Mouse (Mus musculus): ENCODE measurements around the gene Kank1. TPM values are rescaled to one million over a fixed set of nuclear protein-coding genes. Genes with fewer than 3 reads are reported as not detected.
A peak's percentile ranks its signal among the peaks of the same experiment; 100 is the strongest.

The Kank1 gene
- polyA plus RNA-seq, 1 experiment from 2014 or later = 8.3 TPM

DNA sequence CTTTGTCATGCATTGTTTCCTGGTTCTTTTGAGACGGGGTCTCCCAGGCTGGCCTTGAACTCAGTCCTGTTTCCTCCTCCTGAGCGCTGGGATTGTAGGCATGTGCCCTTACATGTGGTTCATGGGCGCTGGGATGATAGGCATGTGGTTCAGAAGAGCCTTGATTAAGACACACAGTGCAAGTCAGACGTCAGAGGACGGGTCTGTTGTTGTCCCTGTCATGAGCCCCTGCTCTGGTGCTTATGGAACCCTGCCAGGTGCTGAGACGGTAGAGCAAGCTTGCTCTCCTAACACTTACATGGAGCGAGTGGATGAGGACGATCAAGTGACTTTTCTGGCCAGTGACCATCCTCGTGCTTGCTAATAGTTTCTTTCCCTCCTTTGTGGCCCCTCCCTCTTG, 143.9 kb downstream of the Kank1 start:
- no peaks in the 10 kb centered on the region; the same call in 1 of the 2 replicates for H3K4me1 ChIP-seq (ENCODE audit: control insufficient read depth, low read depth, low read length)
- no peak for ATAC-seq (ENCODE audit: low read depth)
- 69% methylated on average over 9 of the region's 9 CpGs for WGBS (ENCODE audit: insufficient replicate concordance)
- H3K9me3 ChIP-seq (replicated peaks; ENCODE audit: control insufficient read depth, low read length) = no peaks in the 10 kb centered on the region
- H3K27ac ChIP-seq (ENCODE audit: low read length) = no peak overlapping the region
- H3K27me3 ChIP-seq (ENCODE audit: control insufficient read depth, insufficient read depth, low read depth, low read length) = no peaks in the 10 kb centered on the region
- H3K4me3 ChIP-seq (ENCODE audit: low read depth, low read length) = no peak overlapping the region
- H3K4me2 ChIP-seq (ENCODE audit: low read depth, low read length) = no peak overlapping the region
- H3K36me3 ChIP-seq (ENCODE audit: control insufficient read depth, insufficient read depth) = no peaks in the 10 kb centered on the region
- no peak overlapping the region for H3K9ac ChIP-seq (ENCODE audit: low read depth, low read length)

DNA sequence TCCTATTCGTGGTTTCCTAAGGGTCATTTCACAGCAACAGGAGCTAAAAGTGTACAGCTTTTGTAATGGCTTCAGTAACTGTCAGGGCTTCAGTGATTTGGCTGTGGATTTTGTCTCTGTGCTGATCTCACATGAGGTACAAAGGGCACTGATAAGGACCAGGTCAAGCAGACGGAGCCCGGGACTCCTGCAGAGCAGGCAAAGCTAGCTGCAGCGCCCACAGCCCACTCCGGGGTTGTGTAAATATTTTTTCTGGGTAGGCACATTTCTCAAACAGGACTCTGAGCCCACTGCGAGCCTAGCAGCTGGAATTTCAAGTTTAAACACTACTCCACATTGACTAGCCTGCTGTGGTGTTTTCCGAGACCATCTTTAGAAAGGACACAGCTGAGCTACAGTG, 145.2 kb downstream of the Kank1 start:
- H3K36me3 ChIP-seq (ENCODE audit: control insufficient read depth, insufficient read depth) = no peaks in the 10 kb centered on the region
- H3K4me1 ChIP-seq (ENCODE audit: control insufficient read depth, low read depth, low read length) = peaks cover 6% of the 10 kb centered on the region
- peak; percentile 94 for ATAC-seq (ENCODE audit: low read depth)
- H3K9me3 ChIP-seq (replicated peaks; ENCODE audit: control insufficient read depth, low read length) = no peaks in the 10 kb centered on the region
- H3K27ac ChIP-seq (ENCODE audit: low read length) = peak overlapping the region; percentile 89
- H3K9ac ChIP-seq (ENCODE audit: low read depth, low read length) = no peak overlapping the region
- peak overlapping the region; percentile 46 for H3K4me3 ChIP-seq (ENCODE audit: low read depth, low read length)
- H3K4me2 ChIP-seq (ENCODE audit: low read depth, low read length) = peak overlapping the region; percentile 36; the same call in 1 of the 2 replicates
- H3K27me3 ChIP-seq (ENCODE audit: control insufficient read depth, insufficient read depth, low read depth, low read length) = no peaks in the 10 kb centered on the region
- WGBS (ENCODE audit: insufficient replicate concordance) = 18% methylated on average over 7 of the region's 7 CpGs

DNA sequence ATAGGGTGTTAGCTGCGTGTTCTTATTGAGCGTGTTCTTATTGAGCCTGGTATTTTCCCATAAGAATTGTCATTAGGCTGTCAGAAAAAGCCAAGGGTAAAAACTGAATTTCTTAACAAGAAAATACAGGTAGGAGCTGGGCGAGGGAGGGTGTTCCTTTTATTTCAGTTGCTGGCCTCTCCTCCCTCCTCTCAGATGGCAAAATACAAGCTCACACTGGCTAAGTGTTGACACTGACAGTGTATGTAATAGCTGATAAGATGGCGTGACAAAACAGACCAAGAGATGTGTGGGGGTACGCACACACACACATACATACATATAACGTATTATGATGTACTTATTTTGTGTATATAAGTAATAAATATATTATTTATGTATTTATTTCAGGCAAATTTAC, 145.7 kb downstream of the Kank1 start:
- H3K4me3 ChIP-seq (ENCODE audit: low read depth, low read length) = peak overlapping the region; percentile 46
- H3K9ac ChIP-seq (ENCODE audit: low read depth, low read length) = peak overlapping the region; percentile 24; the same call in 1 of the 2 replicates
- H3K9me3 ChIP-seq (replicated peaks; ENCODE audit: control insufficient read depth, low read length) = no peaks in the 10 kb centered on the region
- H3K27ac ChIP-seq (ENCODE audit: low read length) = peak overlapping the region; percentile 89
- peaks cover 6% of the 10 kb centered on the region for H3K4me1 ChIP-seq (ENCODE audit: control insufficient read depth, low read depth, low read length)
- H3K36me3 ChIP-seq (ENCODE audit: control insufficient read depth, insufficient read depth) = no peaks in the 10 kb centered on the region
- 50% methylated on average over 6 of the region's 6 CpGs for WGBS (ENCODE audit: insufficient replicate concordance)
- H3K4me2 ChIP-seq (ENCODE audit: low read depth, low read length) = peak overlapping the region; percentile 36; the same call in 1 of the 2 replicates
- H3K27me3 ChIP-seq (ENCODE audit: control insufficient read depth, insufficient read depth, low read depth, low read length) = no peaks in the 10 kb centered on the region
- peak; percentile 47 for ATAC-seq (ENCODE audit: low read depth)

DNA sequence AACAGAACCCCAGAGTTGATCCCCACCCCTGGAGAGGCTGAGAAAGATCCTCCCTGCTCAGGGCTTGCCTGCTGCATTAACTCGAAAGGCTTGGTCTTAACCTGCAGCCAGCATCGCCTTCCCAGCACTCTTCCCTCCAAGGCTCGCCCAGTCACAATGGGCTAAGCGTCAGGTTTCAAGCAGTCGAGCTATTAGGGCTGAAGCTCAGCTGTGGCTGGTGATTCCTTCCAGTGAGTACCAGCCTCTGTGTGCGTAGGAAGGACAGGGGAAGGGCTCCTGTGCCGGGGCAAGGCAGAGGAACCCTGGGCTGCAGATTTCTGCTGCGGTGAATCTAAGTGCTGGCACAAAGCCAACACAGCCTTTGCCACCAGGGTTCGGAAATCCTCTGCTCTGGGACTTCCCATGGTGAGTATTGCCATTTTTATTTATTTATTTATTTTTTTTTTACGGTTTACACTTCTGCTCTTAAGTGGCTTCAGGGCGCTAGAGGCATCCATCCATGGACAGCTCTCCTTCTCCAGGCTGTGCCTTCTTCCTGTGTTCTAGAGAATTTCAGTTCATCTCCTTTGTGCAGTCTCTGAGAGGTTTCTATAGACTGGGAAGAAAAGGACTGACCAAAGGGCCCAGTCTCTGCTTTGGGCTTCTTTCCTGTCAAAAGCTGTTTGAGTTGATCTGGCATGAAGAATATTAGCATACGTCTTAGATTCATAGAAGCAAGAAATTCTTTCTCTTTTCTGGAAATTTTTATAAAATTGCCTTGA, 146.8 kb downstream of the Kank1 start:
- H3K27me3 ChIP-seq (ENCODE audit: control insufficient read depth, insufficient read depth, low read depth, low read length) = no peaks in the 10 kb centered on the region
- peak overlapping the region; percentile 70 for H3K27ac ChIP-seq (ENCODE audit: low read length)
- 12% methylated on average over 12 of the region's 12 CpGs for WGBS (ENCODE audit: insufficient replicate concordance)
- ATAC-seq (ENCODE audit: low read depth) = peak; percentile 5; the same call in 1 of the 2 replicates
- peaks cover 6% of the 10 kb centered on the region for H3K4me1 ChIP-seq (ENCODE audit: control insufficient read depth, low read depth, low read length)
- no peaks in the 10 kb centered on the region for H3K9me3 ChIP-seq (replicated peaks; ENCODE audit: control insufficient read depth, low read length)
- H3K4me2 ChIP-seq (ENCODE audit: low read depth, low read length) = peak overlapping the region; percentile 40
- no peaks in the 10 kb centered on the region for H3K36me3 ChIP-seq (ENCODE audit: control insufficient read depth, insufficient read depth)
- peak overlapping the region; percentile 37 for H3K4me3 ChIP-seq (ENCODE audit: low read depth, low read length)
- H3K9ac ChIP-seq (ENCODE audit: low read depth, low read length) = no peak overlapping the region

DNA sequence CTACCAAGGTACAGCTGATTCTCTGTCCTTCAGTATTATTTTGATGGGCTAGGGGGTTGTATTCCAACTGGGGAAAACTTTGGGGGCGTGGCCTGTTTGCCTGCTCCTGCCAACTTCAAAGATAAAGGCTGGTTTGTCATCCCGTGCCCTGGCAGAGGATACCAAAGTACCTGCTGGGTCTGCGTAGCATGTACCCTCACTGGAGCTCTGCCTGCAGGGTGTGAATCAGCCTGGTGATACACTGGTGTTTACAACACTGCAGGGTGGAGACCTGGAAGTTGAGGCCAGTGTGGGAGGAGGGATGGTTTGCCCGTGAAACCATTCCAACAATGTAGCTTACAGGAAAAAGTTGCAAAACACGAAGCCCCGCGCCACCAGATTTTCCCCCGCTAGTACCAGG, 149.2 kb downstream of the Kank1 start:
- ATAC-seq (ENCODE audit: low read depth) = no peak
- 51% methylated on average over 8 of the region's 8 CpGs for WGBS (ENCODE audit: insufficient replicate concordance)

DNA sequence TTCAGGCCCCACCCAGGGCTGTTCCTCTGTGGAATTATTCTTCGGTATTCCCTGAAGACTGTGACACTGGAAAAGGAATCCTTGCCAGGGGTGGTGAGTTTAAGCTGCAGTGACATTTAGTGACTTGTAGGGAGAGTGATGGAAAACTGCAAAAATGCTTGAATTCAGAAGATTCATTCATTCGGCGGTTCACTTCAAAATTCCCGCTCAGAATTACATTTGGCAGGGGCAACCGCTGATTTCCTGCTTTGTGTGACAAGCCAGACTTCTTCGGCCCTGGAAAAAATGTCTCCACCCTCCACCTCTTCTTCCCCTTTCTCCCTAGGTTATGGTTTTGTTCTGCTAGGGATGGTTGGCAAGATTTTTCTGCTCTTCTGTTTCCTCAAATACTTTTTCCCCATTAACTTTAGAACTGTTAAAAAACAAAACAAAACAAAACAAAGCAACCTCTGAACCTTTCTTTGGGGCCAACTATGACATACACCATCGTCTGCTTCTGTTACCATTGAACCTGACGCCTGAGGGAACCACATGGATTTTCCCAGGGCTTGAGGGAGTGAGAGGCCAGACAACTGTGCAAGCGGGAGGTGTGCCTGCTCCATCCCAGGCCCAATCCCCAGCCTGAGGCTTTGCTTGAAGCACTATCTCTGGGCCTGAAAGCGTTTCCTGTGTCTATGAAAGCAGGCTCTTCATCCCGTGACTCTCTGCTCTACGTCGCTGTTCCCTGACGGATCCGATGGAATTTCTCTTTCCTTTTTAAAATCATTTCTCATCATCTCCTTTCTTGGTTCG, 150.1 kb downstream of the Kank1 start:
- H3K9ac ChIP-seq (ENCODE audit: low read depth, low read length) = no peak overlapping the region
- WGBS (ENCODE audit: insufficient replicate concordance) = 54% methylated on average over 16 of the region's 16 CpGs
- no peaks in the 10 kb centered on the region for H3K27me3 ChIP-seq (ENCODE audit: control insufficient read depth, insufficient read depth, low read depth, low read length)
- no peak overlapping the region for H3K4me3 ChIP-seq (ENCODE audit: low read depth, low read length)
- H3K4me2 ChIP-seq (ENCODE audit: low read depth, low read length) = no peak overlapping the region
- H3K36me3 ChIP-seq (ENCODE audit: control insufficient read depth, insufficient read depth) = no peaks in the 10 kb centered on the region
- ATAC-seq (ENCODE audit: low read depth) = no peak
- H3K27ac ChIP-seq (ENCODE audit: low read length) = no peak overlapping the region
- H3K9me3 ChIP-seq (replicated peaks; ENCODE audit: control insufficient read depth, low read length) = no peaks in the 10 kb centered on the region
- H3K4me1 ChIP-seq (ENCODE audit: control insufficient read depth, low read depth, low read length) = peaks cover 6% of the 10 kb centered on the region

More for the DNA sequence above, 149.2 kb downstream of the Kank1 start:
- Histone ChIP-seq H3K4me1 (ENCODE audit: control insufficient read depth, low read depth, low read length) (peaks cover 6% of the 10 kb centered on the region), H3K27me3 (ENCODE audit: control insufficient read depth, insufficient read depth, low read depth, low read length) (no peaks in the 10 kb centered on the region), H3K4me3 (ENCODE audit: low read depth, low read length) (no peak overlapping the region), H3K36me3 (ENCODE audit: control insufficient read depth, insufficient read depth) (no peaks in the 10 kb centered on the region), H3K27ac (ENCODE audit: low read length) (no peak overlapping the region), H3K9ac (ENCODE audit: low read depth, low read length) (no peak overlapping the region), H3K4me2 (ENCODE audit: low read depth, low read length) (no peak overlapping the region), H3K9me3 (replicated peaks; ENCODE audit: control insufficient read depth, low read length) (no peaks in the 10 kb centered on the region)

DNA sequence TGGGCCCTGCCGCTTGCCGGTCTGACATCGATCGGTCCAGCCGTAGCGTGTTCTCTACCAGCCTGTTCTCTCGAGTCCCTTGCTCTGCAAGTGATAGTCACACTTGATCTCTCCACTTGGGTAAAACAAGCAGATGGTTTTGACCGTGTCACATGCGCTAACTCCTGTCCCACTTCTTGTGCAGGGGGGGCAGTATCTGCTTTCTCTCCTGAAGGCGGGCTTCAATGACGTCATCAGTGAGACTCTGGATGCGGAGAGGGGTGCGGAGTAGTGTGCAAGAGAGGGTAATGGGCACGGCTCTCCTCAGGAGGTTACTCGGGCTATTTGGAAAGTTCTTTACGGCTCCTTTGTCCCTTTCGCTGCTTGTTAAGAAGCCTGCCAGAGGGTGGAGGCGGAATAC, 151.1 kb downstream of the Kank1 start:
- Histone ChIP-seq H3K4me1 (ENCODE audit: control insufficient read depth, low read depth, low read length) (peaks cover 6% of the 10 kb centered on the region), H3K4me3 (ENCODE audit: low read depth, low read length) (no peak overlapping the region), H3K27me3 (ENCODE audit: control insufficient read depth, insufficient read depth, low read depth, low read length) (no peaks in the 10 kb centered on the region), H3K36me3 (ENCODE audit: control insufficient read depth, insufficient read depth) (no peaks in the 10 kb centered on the region), H3K9me3 (replicated peaks; ENCODE audit: control insufficient read depth, low read length) (no peaks in the 10 kb centered on the region), H3K4me2 (ENCODE audit: low read depth, low read length) (no peak overlapping the region), H3K9ac (ENCODE audit: low read depth, low read length) (no peak overlapping the region), H3K27ac (ENCODE audit: low read length) (no peak overlapping the region)
- WGBS (ENCODE audit: insufficient replicate concordance) = 85% methylated on average over 18 of the region's 18 CpGs
- no peak for ATAC-seq (ENCODE audit: low read depth)

DNA sequence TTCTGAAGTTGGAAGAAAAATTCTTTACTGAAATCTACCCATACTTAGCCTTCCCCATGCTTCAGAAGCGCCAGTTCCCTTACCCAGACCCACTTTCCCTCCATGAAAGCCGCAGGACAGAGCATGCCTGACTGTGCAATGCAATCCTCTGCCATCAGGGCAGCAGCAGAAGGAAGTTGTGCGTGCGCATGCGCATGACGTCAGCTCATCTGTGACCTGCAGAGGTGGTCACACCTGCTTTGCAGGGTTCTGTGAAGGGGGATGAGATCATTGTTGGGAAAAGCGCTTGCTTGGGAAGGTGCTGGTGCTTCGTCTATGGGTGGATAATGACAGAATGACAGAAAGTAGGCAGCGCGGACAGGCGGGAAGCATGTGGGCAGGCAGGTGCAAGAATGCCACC, 155.4 kb downstream of the Kank1 start:
- Histone ChIP-seq H3K9ac (ENCODE audit: low read depth, low read length) (no peak overlapping the region), H3K4me1 (ENCODE audit: control insufficient read depth, low read depth, low read length) (peaks cover 3% of the 10 kb centered on the region), H3K36me3 (ENCODE audit: control insufficient read depth, insufficient read depth) (no peaks in the 10 kb centered on the region), H3K4me3 (ENCODE audit: low read depth, low read length) (no peak overlapping the region), H3K27ac (ENCODE audit: low read length) (no peak overlapping the region), H3K4me2 (ENCODE audit: low read depth, low read length) (no peak overlapping the region), H3K9me3 (replicated peaks; ENCODE audit: control insufficient read depth, low read length) (no peaks in the 10 kb centered on the region), H3K27me3 (ENCODE audit: control insufficient read depth, insufficient read depth, low read depth, low read length) (no peaks in the 10 kb centered on the region)
- no peak for ATAC-seq (ENCODE audit: low read depth)
- 79% methylated on average over 11 of the region's 11 CpGs for WGBS (ENCODE audit: insufficient replicate concordance)

DNA sequence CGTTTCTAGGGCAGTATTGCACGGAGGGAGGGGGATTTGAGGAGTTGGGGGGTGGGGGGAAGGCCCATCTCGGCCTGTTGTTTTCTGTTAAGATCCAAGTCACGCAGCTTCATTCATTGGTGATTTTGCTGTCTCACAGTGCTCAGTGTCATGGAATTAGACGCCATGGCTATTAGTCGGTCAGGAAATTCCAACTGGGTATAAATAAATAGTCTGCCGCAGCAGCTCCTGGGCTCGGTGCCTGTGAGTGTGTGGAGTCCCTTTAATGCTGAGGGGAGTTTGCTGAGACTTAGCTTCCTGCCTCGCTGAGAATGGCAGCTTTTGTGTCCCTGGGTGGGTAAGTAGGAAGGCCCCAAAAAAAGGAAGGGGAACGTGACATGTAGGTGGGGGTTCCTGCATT, 158.3 kb downstream of the Kank1 start:
- no peak overlapping the region for H3K4me3 ChIP-seq (ENCODE audit: low read depth, low read length)

More for the DNA sequence above, 158.3 kb downstream of the Kank1 start:
- no peak for ATAC-seq (ENCODE audit: low read depth)
- Histone ChIP-seq H3K9ac (ENCODE audit: low read depth, low read length) (no peak overlapping the region), H3K4me2 (ENCODE audit: low read depth, low read length) (no peak overlapping the region), H3K27ac (ENCODE audit: low read length) (no peak overlapping the region), H3K4me1 (ENCODE audit: control insufficient read depth, low read depth, low read length) (peaks cover 3% of the 10 kb centered on the region), H3K9me3 (replicated peaks; ENCODE audit: control insufficient read depth, low read length) (no peaks in the 10 kb centered on the region), H3K36me3 (ENCODE audit: control insufficient read depth, insufficient read depth) (no peaks in the 10 kb centered on the region), H3K27me3 (ENCODE audit: control insufficient read depth, insufficient read depth, low read depth, low read length) (no peaks in the 10 kb centered on the region; the same call in 1 of the 2 replicates)
- 22% methylated on average over 10 of the region's 10 CpGs for WGBS (ENCODE audit: insufficient replicate concordance)
